Mouse (Mus musculus): ENCODE measurements at regions not wholly inside any gene's neighbourhood (a gene's known extent, or its start where the extent isn't known, plus 50 kb on each side); places are given as distances from the start of the nearest gene placed in this dataset.
A peak's percentile ranks its signal among the peaks of the same experiment; 100 is the strongest.

DNA sequence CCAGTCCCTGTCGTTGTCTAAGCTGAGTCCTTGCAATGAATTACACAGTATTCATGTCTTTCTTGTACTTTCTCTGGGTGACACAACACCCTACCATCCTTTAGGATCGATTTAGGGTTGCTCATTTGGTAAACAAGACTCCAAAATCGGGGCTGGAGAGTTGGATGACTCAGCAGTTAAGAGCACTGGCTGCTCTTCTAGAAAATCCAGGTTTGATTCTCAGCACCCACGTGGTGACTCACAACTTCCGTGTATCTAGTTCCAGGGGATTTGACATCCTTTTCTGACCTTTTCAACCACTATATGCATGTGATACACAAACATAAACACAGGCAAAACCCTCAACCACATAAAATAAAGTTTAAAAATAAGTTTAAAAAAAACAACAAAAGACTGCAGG, 250.0 kb upstream of the Prok2 start:
- peaks cover 5% of the 10 kb centered on the region for H3K4me1 ChIP-seq (replicated peaks)
- 58% methylated on average over 5 of the region's 5 CpGs for WGBS

DNA sequence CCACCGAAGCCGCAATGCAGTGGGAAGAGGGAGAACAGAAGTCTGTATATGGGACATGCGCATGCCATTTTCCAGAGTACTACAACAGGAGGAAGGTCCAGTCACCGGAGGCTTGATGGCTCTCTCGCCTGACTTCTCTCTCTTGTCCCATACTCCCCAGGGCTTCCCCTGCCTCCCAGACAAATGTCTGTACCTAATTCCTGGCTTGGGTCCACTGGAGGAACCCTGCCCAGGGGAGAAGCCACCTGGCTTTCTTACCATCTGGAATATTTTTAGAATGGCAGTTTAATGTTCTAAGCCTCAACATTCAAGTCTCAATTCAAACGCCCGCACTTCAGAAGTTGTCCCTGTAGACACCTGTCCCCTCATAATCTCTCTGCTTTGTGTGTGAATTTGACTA, 249.3 kb upstream of the Prok2 start:
- Histone ChIP-seq H3K9ac (no peak overlapping the region), H3K4me3 (no peak overlapping the region), H3K4me1 (replicated peaks) (peaks cover 9% of the 10 kb centered on the region), H3K4me2 (no peak overlapping the region), H3K27me3 (peaks cover 28% of the 10 kb centered on the region), H3K36me3 (no peaks in the 10 kb centered on the region), H3K9me3 (replicated peaks) (no peaks in the 10 kb centered on the region), H3K27ac (no peak overlapping the region)
- no peak for ATAC-seq (replicated peaks; ENCODE audit: insufficient number of reproducible peaks, insufficient read depth, low FRiP score, low read depth)
- WGBS = 85% methylated on average over 7 of the region's 7 CpGs

More for the DNA sequence above, 250.0 kb upstream of the Prok2 start:
- no peak overlapping the region for H3K9ac ChIP-seq
- no peak overlapping the region for H3K4me2 ChIP-seq
- H3K27me3 ChIP-seq = peaks cover 35% of the 10 kb centered on the region
- no peaks in the 10 kb centered on the region for H3K9me3 ChIP-seq (replicated peaks)
- no peak overlapping the region for H3K4me3 ChIP-seq
- H3K27ac ChIP-seq = no peak overlapping the region
- no peak for ATAC-seq (replicated peaks; ENCODE audit: insufficient number of reproducible peaks, insufficient read depth, low FRiP score, low read depth)
- H3K36me3 ChIP-seq = no peaks in the 10 kb centered on the region

DNA sequence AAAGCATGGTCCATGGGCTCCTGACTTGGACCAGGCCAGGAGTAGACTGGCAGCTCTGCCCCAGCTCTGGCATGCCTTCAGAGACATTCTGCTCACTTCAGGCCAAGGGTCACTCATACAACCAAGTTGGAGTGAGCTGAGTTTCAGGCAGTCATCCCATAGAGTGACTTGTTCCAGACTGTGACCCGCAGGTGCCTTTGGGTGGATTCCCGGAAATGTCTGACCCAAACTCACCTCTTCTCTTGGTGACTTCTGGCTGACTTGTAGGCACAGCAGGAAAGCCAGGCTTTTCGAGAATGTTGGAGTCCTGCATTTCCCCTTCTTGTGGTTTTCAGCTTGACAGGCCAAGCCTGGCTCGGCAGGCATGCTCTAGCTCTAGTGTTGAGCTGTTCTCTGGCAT, 248.3 kb upstream of the Prok2 start:
- Histone ChIP-seq H3K27me3 (peaks cover 26% of the 10 kb centered on the region), H3K9me3 (replicated peaks) (no peaks in the 10 kb centered on the region), H3K9ac (no peak overlapping the region), H3K4me2 (no peak overlapping the region), H3K4me1 (replicated peaks) (peaks cover 9% of the 10 kb centered on the region), H3K4me3 (no peak overlapping the region), H3K27ac (no peak overlapping the region), H3K36me3 (no peaks in the 10 kb centered on the region)
- 72% methylated on average over 4 of the region's 4 CpGs for WGBS
- ATAC-seq (replicated peaks; ENCODE audit: insufficient number of reproducible peaks, insufficient read depth, low FRiP score, low read depth) = no peak

DNA sequence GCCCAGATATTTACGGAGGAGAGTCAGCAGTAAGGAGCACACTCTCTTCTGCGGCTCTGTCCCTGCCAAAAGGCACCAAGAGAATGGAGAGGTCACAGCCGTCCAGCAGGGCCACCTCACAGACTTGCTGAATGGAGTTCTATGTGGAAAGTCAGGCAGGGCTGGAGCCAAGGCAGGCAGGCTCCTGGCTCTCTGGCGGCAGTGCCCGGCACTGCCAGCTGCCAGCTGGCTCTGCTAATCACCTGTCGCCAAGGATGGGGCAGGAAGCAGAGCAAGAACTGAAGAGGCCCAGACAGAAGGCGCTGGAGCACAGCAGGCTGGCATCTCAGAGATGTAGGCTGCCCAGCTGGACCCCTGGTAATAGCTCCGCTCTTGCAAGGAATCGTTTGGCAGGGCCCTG, 245.2 kb upstream of the Prok2 start:
- no peak overlapping the region for H3K9ac ChIP-seq
- H3K27ac ChIP-seq = 0 out of 2 replicates have a peak overlapping the region, but pooled peaks have one; percentile 7
- H3K4me1 ChIP-seq (replicated peaks) = peaks cover 23% of the 10 kb centered on the region
- no peak overlapping the region for H3K4me2 ChIP-seq
- 40% methylated on average over 9 of the region's 9 CpGs for WGBS
- no peak overlapping the region for H3K4me3 ChIP-seq
- peaks cover 19% of the 10 kb centered on the region for H3K27me3 ChIP-seq
- no peak for ATAC-seq (replicated peaks; ENCODE audit: insufficient number of reproducible peaks, insufficient read depth, low FRiP score, low read depth)
- H3K9me3 ChIP-seq (replicated peaks) = no peaks in the 10 kb centered on the region
- H3K36me3 ChIP-seq = no peaks in the 10 kb centered on the region

DNA sequence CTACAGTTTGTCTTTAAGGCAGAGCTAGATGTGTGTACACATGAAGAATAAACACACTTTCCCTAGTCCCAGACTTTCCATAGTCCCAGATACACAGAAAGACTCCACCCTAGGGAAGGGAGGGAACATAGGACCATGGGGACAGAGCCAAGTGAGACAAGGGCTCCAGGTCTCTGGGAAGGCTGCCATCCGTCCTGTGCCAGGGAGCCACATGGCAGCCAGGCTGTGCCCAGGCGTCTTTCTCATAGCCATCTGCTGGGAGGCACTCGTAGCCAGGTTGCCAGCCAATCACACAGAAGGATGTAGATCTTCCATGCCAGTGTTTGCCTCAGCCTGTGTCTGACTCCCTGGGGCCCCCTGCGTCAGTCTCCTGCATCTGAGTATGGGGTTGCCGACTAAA, 242.7 kb upstream of the Prok2 start:
- Histone ChIP-seq H3K4me2 (no peak overlapping the region), H3K4me3 (no peak overlapping the region), H3K9me3 (replicated peaks) (no peaks in the 10 kb centered on the region; the same call in 1 of the 2 replicates), H3K27me3 (peaks cover 19% of the 10 kb centered on the region), H3K36me3 (no peaks in the 10 kb centered on the region), H3K9ac (no peak overlapping the region), H3K27ac (no peak overlapping the region), H3K4me1 (replicated peaks) (peaks cover 23% of the 10 kb centered on the region)
- ATAC-seq (replicated peaks; ENCODE audit: insufficient number of reproducible peaks, insufficient read depth, low FRiP score, low read depth) = 0 out of 2 replicates have a peak, but pooled peaks have one; percentile 36
- 58% methylated on average over 5 of the region's 5 CpGs for WGBS

DNA sequence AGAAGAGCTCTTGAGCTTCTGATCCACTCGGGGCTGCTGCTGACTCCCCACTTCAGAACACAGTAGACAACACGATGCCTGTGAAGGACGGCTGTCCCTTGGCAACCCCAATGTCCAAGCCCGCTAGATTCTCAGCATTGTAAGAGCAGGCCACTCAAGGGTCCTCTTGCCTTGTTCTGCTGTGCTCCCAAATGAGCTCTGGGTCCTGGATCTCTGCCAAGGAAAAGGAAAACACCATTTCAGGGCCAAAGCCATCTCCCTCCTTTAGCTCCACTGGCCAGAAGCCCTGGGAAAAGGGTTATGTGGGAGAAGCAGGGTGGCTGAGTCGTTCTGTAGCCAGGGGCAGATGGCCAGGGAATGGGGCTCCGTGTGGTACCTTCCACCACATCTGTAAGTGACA, 241.3 kb upstream of the Prok2 start:
- no peak overlapping the region for H3K4me3 ChIP-seq
- no peaks in the 10 kb centered on the region for H3K36me3 ChIP-seq
- peaks cover 23% of the 10 kb centered on the region for H3K4me1 ChIP-seq (replicated peaks)
- H3K4me2 ChIP-seq = no peak overlapping the region
- no peak overlapping the region for H3K9ac ChIP-seq
- H3K27ac ChIP-seq = no peak overlapping the region
- H3K27me3 ChIP-seq = peaks cover 7% of the 10 kb centered on the region
- WGBS = 44% methylated on average over 6 of the region's 6 CpGs
- no peaks in the 10 kb centered on the region; the same call in 1 of the 2 replicates for H3K9me3 ChIP-seq (replicated peaks)
- no peak for ATAC-seq (replicated peaks; ENCODE audit: insufficient number of reproducible peaks, insufficient read depth, low FRiP score, low read depth)

DNA sequence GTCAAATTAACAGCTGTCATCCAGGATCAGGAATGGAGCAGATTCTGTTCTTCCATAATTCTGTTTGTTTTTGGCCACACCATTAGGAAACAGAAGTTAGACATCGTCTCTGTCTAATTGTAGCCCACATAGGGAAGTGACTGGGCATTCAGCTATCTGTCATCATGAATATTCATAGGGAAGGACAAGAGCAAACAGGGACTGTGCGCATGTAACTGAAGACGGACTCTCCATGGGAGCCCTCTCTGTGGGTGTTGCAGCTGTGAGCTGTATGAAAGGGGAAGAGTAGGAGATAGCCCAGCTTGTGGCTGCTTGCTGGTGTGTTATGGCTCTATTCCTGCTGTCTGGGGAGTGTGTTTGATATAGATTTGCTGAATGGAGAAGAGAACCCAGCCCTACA, 238.3 kb upstream of the Prok2 start:
- Histone ChIP-seq H3K27ac (no peak overlapping the region), H3K4me2 (no peak overlapping the region), H3K4me1 (replicated peaks) (peaks cover 18% of the 10 kb centered on the region), H3K9ac (no peak overlapping the region), H3K36me3 (no peaks in the 10 kb centered on the region), H3K4me3 (no peak overlapping the region), H3K9me3 (replicated peaks) (no peaks in the 10 kb centered on the region; the same call in 1 of the 2 replicates), H3K27me3 (peaks cover 12% of the 10 kb centered on the region)
- ATAC-seq (replicated peaks; ENCODE audit: insufficient number of reproducible peaks, insufficient read depth, low FRiP score, low read depth) = no peak
- WGBS = 85% methylated on average over 3 of the region's 3 CpGs

DNA sequence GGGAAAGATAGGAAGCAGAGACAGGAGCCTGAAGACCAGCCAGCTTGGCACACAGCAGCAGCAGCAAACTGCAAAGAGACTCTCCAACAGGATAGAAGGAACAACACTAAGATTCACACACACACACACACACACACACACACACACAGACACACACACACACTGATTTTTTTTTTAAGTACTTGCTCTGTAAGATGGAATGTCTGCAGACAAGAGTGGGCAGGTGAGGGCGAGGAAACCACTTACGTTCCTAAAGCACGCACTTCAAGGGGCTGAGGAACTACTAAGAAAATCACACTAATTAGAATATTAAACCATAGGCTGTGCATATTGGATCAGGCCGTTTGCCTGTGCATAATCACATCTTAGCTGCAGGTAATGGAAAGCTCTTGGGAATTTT, 237.8 kb upstream of the Prok2 start:
- Histone ChIP-seq H3K36me3 (no peaks in the 10 kb centered on the region), H3K4me2 (no peak overlapping the region), H3K9me3 (replicated peaks) (no peaks in the 10 kb centered on the region; the same call in 1 of the 2 replicates), H3K27ac (no peak overlapping the region), H3K9ac (no peak overlapping the region), H3K27me3 (peaks cover 12% of the 10 kb centered on the region; the same call in 1 of the 2 replicates), H3K4me3 (no peak overlapping the region), H3K4me1 (replicated peaks) (peaks cover 23% of the 10 kb centered on the region)
- 79% methylated on average over 4 of the region's 4 CpGs for WGBS
- no peak for ATAC-seq (replicated peaks; ENCODE audit: insufficient number of reproducible peaks, insufficient read depth, low FRiP score, low read depth)

DNA sequence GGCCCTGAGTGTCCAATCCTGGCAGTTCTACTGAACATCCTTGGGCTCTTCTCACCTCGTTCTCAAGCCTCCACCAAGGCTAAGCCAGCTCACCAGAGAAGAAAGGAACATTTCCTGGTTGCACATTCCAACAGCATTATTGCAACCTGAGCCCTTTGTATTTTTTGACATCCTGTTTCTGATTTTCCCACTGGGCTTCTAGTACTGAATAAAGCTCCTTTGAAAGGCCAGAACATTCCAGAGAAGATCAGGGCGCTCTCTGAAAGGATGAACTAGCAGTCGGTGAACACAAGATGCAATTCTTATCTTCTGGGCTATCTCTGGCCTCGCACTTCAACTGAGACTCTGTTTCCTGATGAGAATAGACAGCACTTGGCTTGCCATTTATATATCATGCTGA, 233.2 kb upstream of the Prok2 start:
- Histone ChIP-seq H3K4me2 (no peak overlapping the region), H3K27me3 (peaks cover 22% of the 10 kb centered on the region; the same call in 1 of the 2 replicates)

DNA sequence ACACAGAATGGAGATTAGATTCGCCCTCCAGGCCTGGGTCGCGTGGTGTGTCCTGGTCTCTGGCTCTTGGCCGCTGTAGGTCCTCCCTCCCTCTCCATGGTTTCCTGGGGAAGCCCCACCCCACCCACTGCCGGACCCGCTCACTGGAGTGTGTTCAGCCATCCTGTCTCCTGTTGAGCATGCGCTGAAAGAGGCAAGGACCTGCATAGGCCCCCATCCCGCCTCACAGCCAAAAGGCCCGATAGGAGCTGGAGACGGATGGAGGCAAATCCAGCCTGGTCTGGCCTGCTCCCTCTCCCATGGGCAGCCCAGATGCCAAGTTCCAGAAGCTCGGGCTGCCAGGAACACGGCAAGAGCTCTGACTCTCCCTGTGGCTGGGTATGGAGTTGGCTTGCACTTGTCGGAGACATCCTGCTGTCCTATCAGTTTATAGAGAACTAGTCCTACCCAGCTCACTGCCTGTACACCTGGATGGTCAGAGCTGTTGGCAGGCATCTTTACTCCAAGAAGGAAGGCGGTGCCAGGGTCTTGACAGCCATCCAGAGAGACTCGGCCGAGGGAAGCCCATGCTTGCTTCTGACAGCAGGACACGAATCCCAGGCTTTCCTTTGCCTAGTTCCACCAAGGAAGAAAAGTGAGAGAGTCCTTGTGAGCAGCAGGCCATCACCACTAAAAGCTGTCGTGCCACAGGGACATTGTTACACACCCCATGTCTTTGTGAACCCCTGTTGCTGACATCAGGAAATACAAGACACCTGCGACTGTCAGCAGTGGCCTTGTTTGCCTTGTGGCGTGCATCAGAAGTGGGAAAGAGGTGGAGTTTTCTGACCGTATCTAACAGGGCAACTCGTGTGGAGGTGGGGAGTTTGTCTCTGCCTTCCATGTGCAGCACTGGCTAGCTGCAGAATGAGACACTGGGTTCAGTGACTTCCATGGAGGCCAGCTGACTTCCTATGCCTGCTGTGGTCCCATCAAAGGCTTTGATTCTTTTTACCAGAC, 228.9 kb upstream of the Prok2 start:
- no peak overlapping the region for H3K4me3 ChIP-seq
- peaks cover 20% of the 10 kb centered on the region for H3K27me3 ChIP-seq
- H3K36me3 ChIP-seq = no peaks in the 10 kb centered on the region
- H3K27ac ChIP-seq = peak overlapping the region; percentile 20
- ATAC-seq (replicated peaks; ENCODE audit: insufficient number of reproducible peaks, insufficient read depth, low FRiP score, low read depth) = peak; percentile 81
- H3K4me2 ChIP-seq = no peak overlapping the region
- no peak overlapping the region for H3K9ac ChIP-seq
- 66% methylated on average over 22 of the region's 22 CpGs for whole genome bisulfite sequencing
- no peaks in the 10 kb centered on the region for H3K9me3 ChIP-seq (replicated peaks)
- H3K4me1 ChIP-seq (replicated peaks) = peaks cover 26% of the 10 kb centered on the region

More for the DNA sequence above, 233.2 kb upstream of the Prok2 start:
- ATAC-seq (replicated peaks; ENCODE audit: insufficient number of reproducible peaks, insufficient read depth, low FRiP score, low read depth) = no peak
- no peaks in the 10 kb centered on the region for H3K36me3 ChIP-seq
- H3K27ac ChIP-seq = no peak overlapping the region
- no peak overlapping the region for H3K9ac ChIP-seq
- no peaks in the 10 kb centered on the region for H3K9me3 ChIP-seq (replicated peaks)
- peaks cover 21% of the 10 kb centered on the region for H3K4me1 ChIP-seq (replicated peaks)
- H3K4me3 ChIP-seq = no peak overlapping the region
- WGBS = 41% methylated on average over 4 of the region's 4 CpGs

DNA sequence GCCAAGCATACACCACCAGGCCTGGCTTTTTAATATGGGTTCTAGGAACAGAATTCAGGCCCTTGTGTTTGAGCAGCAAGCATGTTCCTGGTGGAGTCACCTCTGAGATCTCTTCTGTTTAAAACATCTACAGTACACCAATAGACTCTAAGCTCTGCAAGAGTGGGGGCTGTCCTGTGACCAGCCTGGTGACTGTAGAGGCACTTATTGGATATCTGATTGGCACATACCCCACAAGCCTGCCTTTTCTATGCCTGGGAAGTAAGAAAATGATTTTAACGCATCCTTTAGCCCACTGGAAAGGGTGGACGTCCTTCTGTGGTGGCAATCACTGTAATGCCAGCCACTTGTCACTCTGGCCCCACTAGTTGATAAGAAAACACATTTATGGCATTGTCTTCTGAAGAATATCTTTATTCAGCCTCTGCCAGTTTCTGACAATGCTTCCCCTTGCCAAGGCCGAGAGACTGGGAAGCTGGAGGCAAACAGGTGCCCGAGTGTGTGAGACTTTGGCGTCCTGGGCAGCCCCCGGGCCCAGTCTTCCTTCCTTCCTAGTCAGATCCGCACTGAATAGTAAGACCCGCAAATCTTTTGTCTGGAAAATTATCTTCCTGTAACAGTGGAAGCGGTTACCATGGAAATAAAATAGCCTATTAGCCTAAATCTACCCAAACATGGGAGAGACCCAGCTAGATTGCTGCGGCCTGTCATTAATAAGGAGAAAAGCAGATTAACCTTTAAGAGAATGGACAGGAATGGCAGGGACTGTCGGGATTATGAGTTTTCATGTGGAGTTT, 228.0 kb upstream of the Prok2 start:
- peaks cover 22% of the 10 kb centered on the region for H3K4me1 ChIP-seq (replicated peaks)
- H3K4me2 ChIP-seq = no peak overlapping the region
- H3K9ac ChIP-seq = no peak overlapping the region
- 61% methylated on average over 11 of the region's 11 CpGs for WGBS
- no peaks in the 10 kb centered on the region for H3K9me3 ChIP-seq (replicated peaks)
- H3K27ac ChIP-seq = peak overlapping the region; percentile 29
- no peak; the same call in 1 of the 2 replicates for ATAC-seq (replicated peaks; ENCODE audit: insufficient number of reproducible peaks, insufficient read depth, low FRiP score, low read depth)
- no peaks in the 10 kb centered on the region for H3K36me3 ChIP-seq
- H3K4me3 ChIP-seq = no peak overlapping the region
- peaks cover 17% of the 10 kb centered on the region for H3K27me3 ChIP-seq

Data from heart, embryonic 15.5 days (tissue).